Mouse (Mus musculus) midbrain, embryonic 10.5 days (tissue): ENCODE data around the gene Abat. TPM values are rescaled to one million over a fixed set of nuclear protein-coding genes. Genes with fewer than 3 reads are reported as not detected.

Source experiments
- DNase-seq: peaks from one replicate; pipeline ENCODE4 v3.0.0-alpha.2; 2017; ENCODE audit warnings: low spot score
- H3K27ac ChIP-seq: fragments of 300-500 bp; sonication (generic); replicated peaks from 2 replicates; pipeline ENCODE4 v1.5.1; 2016; ENCODE audit warnings: mild to moderate bottlenecking
- H3K27me3 ChIP-seq: fragments of 300-500 bp; sonication (generic); 2 replicates; pipeline ENCODE4 v1.6.1; 2016; ENCODE audit warnings: low read depth, mild to moderate bottlenecking; ENCODE audit not compliant: poor library complexity, severe bottlenecking
- H3K36me3 ChIP-seq: fragments of 300-500 bp; sonication (generic); 2 replicates; pipeline ENCODE4 v1.6.1; 2016; ENCODE audit warnings: mild to moderate bottlenecking, moderate library complexity
- H3K4me1 ChIP-seq: fragments of 300-500 bp; sonication (generic); 2 replicates; pipeline ENCODE4 v1.6.1; 2016
- H3K4me3 ChIP-seq: fragments of 300-500 bp; sonication (generic); 2 replicates; pipeline ENCODE4 v1.5.1; 2016; ENCODE audit warnings: mild to moderate bottlenecking, moderate library complexity
- H3K9me3 ChIP-seq: fragments of 300-500 bp; sonication (generic); replicated peaks from 2 replicates; pipeline ENCODE4 v1.6.1; 2016; ENCODE audit warnings: mild to moderate bottlenecking
- WGBS: fragments of 180-500 bp; shearing (Covaris S2); methylation state at CpG from one replicate; pipeline ENCODE4 v1.1.7; 2016; 5-methylcytosine and 5-hydroxymethylcytosine counted together
- polyA plus RNA-seq: library from polyadenylated mRNA; unstranded; fragments of >200 nt; fragmentation: Nextera tagmentation; extraction: Ambion mirVana; gene quantifications from 2 replicates; pipeline ENCODE4 v1.2.1, GENCODE M21; 2016

The Abat gene
- polyA plus RNA-seq, 1 experiment from 2014 or later, result 16.4 TPM

GRCm38 (mm10) chr16:8520525-8520924 is 7.3 kb downstream of the Abat start:
- Histone ChIP-seq H3K4me3 (no peak overlapping the region), H3K9me3 (no peaks in the 10 kb centered on the region), H3K36me3 (no peaks in the 10 kb centered on the region), H3K27ac (no peak overlapping the region), H3K4me1 (peaks cover 16% of the 10 kb centered on the region), H3K27me3 (peaks cover 7% of the 10 kb centered on the region; the same call in 1 of the 2 replicates)
- DNase-seq, result no peak
- WGBS, result 76% methylated on average over 5 of the region's 5 CpGs

- DNase-seq, result no peak
- Histone ChIP-seq H3K4me3 (no peak overlapping the region), H3K36me3 (no peaks in the 10 kb centered on the region), H3K4me1 (peaks cover 16% of the 10 kb centered on the region), H3K9me3 (no peaks in the 10 kb centered on the region), H3K27me3 (no peaks in the 10 kb centered on the region; the same call in 1 of the 2 replicates), H3K27ac (no peak overlapping the region)
- WGBS, result 90% methylated on average over 4 of the region's 4 CpGs
Measured at GRCm38 (mm10) chr16:8521322-8521721, 8.1 kb downstream of the Abat start.

- Histone ChIP-seq H3K27ac (peak overlapping the region; percentile 67), H3K9me3 (no peaks in the 10 kb centered on the region), H3K4me1 (peaks cover 13% of the 10 kb centered on the region), H3K36me3 (no peaks in the 10 kb centered on the region), H3K27me3 (no peaks in the 10 kb centered on the region; the same call in 1 of the 2 replicates), H3K4me3 (no peak overlapping the region)
- peak; percentile 13 for DNase-seq
- 47% methylated on average over 11 of the region's 11 CpGs for WGBS
Measured at GRCm38 (mm10) chr16:8523480-8524144, 10.4 kb downstream of the Abat start.

- H3K27me3 ChIP-seq, result no peaks in the 10 kb centered on the region; the same call in 1 of the 2 replicates
- WGBS, result 79% methylated on average over 16 of the region's 16 CpGs
- DNase-seq, result no peak
- H3K36me3 ChIP-seq, result no peaks in the 10 kb centered on the region
- H3K4me1 ChIP-seq, result peaks cover 13% of the 10 kb centered on the region
- no peak overlapping the region for H3K4me3 ChIP-seq
- H3K27ac ChIP-seq, result peak overlapping the region; percentile 67
- no peaks in the 10 kb centered on the region for H3K9me3 ChIP-seq
Measured at GRCm38 (mm10) chr16:8524163-8524847, 11.1 kb downstream of the Abat start.

- WGBS, result 75% methylated on average over 3 of the region's 3 CpGs
- no peak for DNase-seq
- H3K27ac ChIP-seq, result no peak overlapping the region
- H3K27me3 ChIP-seq, result no peaks in the 10 kb centered on the region; the same call in 1 of the 2 replicates
- no peaks in the 10 kb centered on the region for H3K36me3 ChIP-seq
- H3K4me1 ChIP-seq, result peaks cover 13% of the 10 kb centered on the region
- no peaks in the 10 kb centered on the region for H3K9me3 ChIP-seq
- no peak overlapping the region for H3K4me3 ChIP-seq
Measured at GRCm38 (mm10) chr16:8525293-8525692, 12.1 kb downstream of the Abat start.

GRCm38 (mm10) chr16:8525877-8526276 is 12.6 kb downstream of the Abat start:
- no peak for DNase-seq

GRCm38 (mm10) chr16:8529389-8529788 is 16.2 kb downstream of the Abat start:
- H3K4me1 ChIP-seq, result 0 out of 2 replicates have a peak, but pooled peaks cover 5% of the 10 kb centered on the region
- H3K27ac ChIP-seq, result no peak overlapping the region
- no peaks in the 10 kb centered on the region; the same call in 1 of the 2 replicates for H3K27me3 ChIP-seq
- no peaks in the 10 kb centered on the region for H3K9me3 ChIP-seq
- WGBS, result 100% methylated on average over 1 of the region's 1 CpGs
- 0 out of 2 replicates have a peak, but pooled peaks cover 3% of the 10 kb centered on the region for H3K36me3 ChIP-seq
- H3K4me3 ChIP-seq, result no peak overlapping the region
- no peak for DNase-seq

More at GRCm38 (mm10) chr16:8525877-8526276, 12.6 kb downstream of the Abat start:
- Histone ChIP-seq H3K4me3 (no peak overlapping the region), H3K27me3 (no peaks in the 10 kb centered on the region; the same call in 1 of the 2 replicates), H3K9me3 (no peaks in the 10 kb centered on the region), H3K36me3 (no peaks in the 10 kb centered on the region), H3K27ac (no peak overlapping the region), H3K4me1 (peaks cover 17% of the 10 kb centered on the region)
- 85% methylated on average over 7 of the region's 7 CpGs for WGBS

GRCm38 (mm10) chr16:8530018-8530417 is 16.8 kb downstream of the Abat start:
- 87% methylated on average over 14 of the region's 14 CpGs for WGBS
- DNase-seq, result no peak
- Histone ChIP-seq H3K27ac (no peak overlapping the region), H3K27me3 (no peaks in the 10 kb centered on the region; the same call in 1 of the 2 replicates), H3K36me3 (0 out of 2 replicates have a peak, but pooled peaks cover 3% of the 10 kb centered on the region), H3K4me3 (no peak overlapping the region), H3K4me1 (peaks cover 4% of the 10 kb centered on the region; the same call in 1 of the 2 replicates), H3K9me3 (no peaks in the 10 kb centered on the region)

GRCm38 (mm10) chr16:8532461-8532860 is 19.2 kb downstream of the Abat start:
- WGBS, result 90% methylated on average over 9 of the region's 9 CpGs
- H3K27ac ChIP-seq, result no peak overlapping the region
- H3K4me3 ChIP-seq, result no peak overlapping the region
- H3K36me3 ChIP-seq, result 0 out of 2 replicates have a peak, but pooled peaks cover 3% of the 10 kb centered on the region
- H3K27me3 ChIP-seq, result no peaks in the 10 kb centered on the region; the same call in 1 of the 2 replicates
- no peak for DNase-seq
- H3K9me3 ChIP-seq, result no peaks in the 10 kb centered on the region
- peaks cover 3% of the 10 kb centered on the region; the same call in 1 of the 2 replicates for H3K4me1 ChIP-seq

GRCm38 (mm10) chr16:8532894-8533293 is 19.7 kb downstream of the Abat start:
- H3K27ac ChIP-seq, result no peak overlapping the region
- no peak for DNase-seq
- WGBS, result 59% methylated on average over 7 of the region's 7 CpGs

GRCm38 (mm10) chr16:8533477-8533876 is 20.2 kb downstream of the Abat start:
- no peak for DNase-seq
- 89% methylated on average over 6 of the region's 6 CpGs for WGBS
- no peaks in the 10 kb centered on the region for H3K9me3 ChIP-seq

More at GRCm38 (mm10) chr16:8532894-8533293, 19.7 kb downstream of the Abat start:
- H3K27me3 ChIP-seq, result no peaks in the 10 kb centered on the region; the same call in 1 of the 2 replicates
- H3K4me1 ChIP-seq, result peaks cover 3% of the 10 kb centered on the region; the same call in 1 of the 2 replicates
- no peaks in the 10 kb centered on the region for H3K9me3 ChIP-seq
- 0 out of 2 replicates have a peak, but pooled peaks cover 3% of the 10 kb centered on the region for H3K36me3 ChIP-seq
- H3K4me3 ChIP-seq, result no peak overlapping the region

GRCm38 (mm10) chr16:8534466-8535200 is 21.4 kb downstream of the Abat start:
- H3K36me3 ChIP-seq, result 0 out of 2 replicates have a peak, but pooled peaks cover 3% of the 10 kb centered on the region
- no peak for DNase-seq
- WGBS, result 88% methylated on average over 11 of the region's 11 CpGs
- H3K9me3 ChIP-seq, result no peaks in the 10 kb centered on the region
- H3K4me3 ChIP-seq, result no peak overlapping the region
- H3K4me1 ChIP-seq, result peaks cover 17% of the 10 kb centered on the region
- H3K27me3 ChIP-seq, result no peaks in the 10 kb centered on the region; the same call in 1 of the 2 replicates
- no peak overlapping the region for H3K27ac ChIP-seq

More at GRCm38 (mm10) chr16:8533477-8533876, 20.2 kb downstream of the Abat start:
- H3K27ac ChIP-seq, result no peak overlapping the region
- peaks cover 6% of the 10 kb centered on the region for H3K4me1 ChIP-seq
- no peaks in the 10 kb centered on the region; the same call in 1 of the 2 replicates for H3K27me3 ChIP-seq
- H3K4me3 ChIP-seq, result no peak overlapping the region
- H3K36me3 ChIP-seq, result 0 out of 2 replicates have a peak, but pooled peaks cover 3% of the 10 kb centered on the region
